Mouse (Mus musculus) cortical plate, adult 2 months (tissue): Measurements from ENCODE around the gene Klhl33. TPM values are rescaled to one million over a fixed set of nuclear protein-coding genes. Genes with fewer than 3 reads are reported as not detected.
"Not testable (repeated sequence)": the region's sequence is repeated elsewhere in the genome, so short reads cannot be mapped to it uniquely, and the experiment has no call there.

ENCODE experiments used
- H3K27ac ChIP-seq: fragments of 200-500 bp; 2 replicates; pipeline ENCODE4 v1.5.1; 2012; ENCODE audit warnings: low read length, control low read depth, inconsistent platforms; ENCODE audit not compliant: insufficient read depth
- H3K4me1 ChIP-seq: fragments of 200-500 bp; 2 replicates; pipeline ENCODE4 v1.6.1; 2011; ENCODE audit warnings: low read length; ENCODE audit not compliant: control insufficient read depth, insufficient read depth
- H3K4me3 ChIP-seq: fragments of 200-500 bp; 2 replicates; pipeline ENCODE4 v1.5.1; 2011; ENCODE audit warnings: mild to moderate bottlenecking, low read length, control low read depth; ENCODE audit not compliant: insufficient read depth
- CTCF ChIP-seq: fragments of 200-500 bp; IDR thresholded peaks from 2 replicates; pipeline ENCODE4 v1.5.1; 2011; ENCODE audit warnings: mild to moderate bottlenecking, control low read depth, low read length; ENCODE audit not compliant: insufficient read depth; ENCODE audit errors: extremely low read depth
- POLR2A ChIP-seq: fragments of 200-500 bp; IDR thresholded peaks from 2 replicates; pipeline ENCODE4 v1.6.1; 2011; ENCODE audit warnings: mild to moderate bottlenecking, low read length, control low read depth; ENCODE audit not compliant: insufficient read depth; ENCODE audit errors: extremely low read depth
- polyA plus RNA-seq: library from polyadenylated mRNA; depleted of rRNA; stranded (reverse); fragments of >200 nt; gene quantifications from 2 replicates; pipeline ENCODE4 v1.2.3, GENCODE M21; 2012; rRNA removed

The Klhl33 gene
- polyA plus RNA-seq = 4.1 and 5.1 TPM in 2 replicates

DNA sequence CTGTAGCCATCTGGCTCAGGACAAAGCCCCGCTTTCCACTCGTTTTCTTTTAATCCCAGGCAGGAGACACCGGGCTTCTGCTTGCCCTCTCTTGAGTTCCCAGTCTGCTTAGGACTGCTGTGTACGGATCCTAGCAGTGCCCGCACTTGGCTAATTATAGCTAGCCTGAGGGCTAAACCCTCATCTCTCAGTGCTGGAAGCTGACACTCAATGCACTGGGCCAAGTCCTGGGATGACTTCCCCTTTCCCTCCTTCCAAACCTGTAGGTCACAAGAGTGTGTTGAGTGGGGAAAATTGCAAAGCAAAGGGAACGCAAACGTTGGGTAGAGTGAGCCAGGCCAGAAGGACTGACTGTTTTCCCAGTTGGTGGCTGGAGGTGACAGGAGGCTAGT is at the start of gene Klhl33:
Gene Klhl33 (minus strand): TSS at position 134 of the 392 bp plus-strand sequence.
- Histone ChIP-seq H3K4me1 (no peaks in the 10 kb centered on the region), H3K27ac (0 out of 2 replicates have a peak within 1 kb of the TSS, but pooled peaks have one; percentile 21), H3K4me3 (peak within 1 kb of the TSS; percentile 42)
- TF ChIP-seq POLR2A (no peak), CTCF (no peak)

DNA sequence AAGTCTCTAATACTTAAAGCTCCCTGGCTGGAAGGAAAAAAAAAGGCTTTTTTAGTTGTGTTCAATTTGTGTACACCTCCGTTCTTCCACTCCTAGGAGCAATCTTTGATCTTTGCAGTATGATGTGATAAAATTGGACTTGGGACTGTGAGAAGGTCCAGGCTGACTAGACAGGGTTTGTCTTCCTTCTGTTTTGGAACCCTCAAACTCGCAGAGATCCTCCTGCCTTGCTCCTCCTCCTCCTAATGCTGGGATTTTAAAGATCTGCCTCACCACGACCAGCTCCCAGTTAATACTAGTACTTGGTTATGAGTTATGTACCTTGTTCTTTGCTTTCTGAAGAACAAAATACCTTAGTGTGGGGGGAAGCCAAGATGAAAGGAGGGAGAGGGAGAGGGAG is 48.2 kb upstream of the Klhl33 start:
- peak overlapping the region; percentile 45; the same call in 1 of the 2 replicates for H3K4me3 ChIP-seq
- not testable (repeated sequence) for H3K27ac ChIP-seq, H3K4me1 ChIP-seq

DNA sequence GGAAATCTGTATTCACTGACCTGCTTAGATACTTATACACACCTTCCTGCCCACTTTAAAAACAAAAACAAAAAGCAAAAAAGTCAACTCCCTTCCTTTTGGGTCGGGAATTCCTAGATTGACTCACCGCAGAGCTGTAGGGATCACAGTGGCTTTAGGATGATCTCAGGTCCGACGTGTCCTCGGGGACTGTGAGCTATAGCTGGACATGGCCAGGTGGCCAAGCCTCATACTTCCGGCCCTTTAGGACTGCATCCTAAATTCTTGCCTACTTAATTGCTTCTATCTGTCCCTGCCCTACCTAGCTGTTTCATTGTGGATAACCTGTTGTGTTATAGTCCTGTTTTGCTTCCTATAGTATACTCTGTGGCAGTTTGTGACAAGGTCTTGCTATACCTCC is 47.8 kb upstream of the Klhl33 start:
- peak overlapping the region; percentile 45 for H3K4me3 ChIP-seq
- not testable (repeated sequence) for H3K4me1 ChIP-seq
- H3K27ac ChIP-seq = peak overlapping the region; percentile 89

DNA sequence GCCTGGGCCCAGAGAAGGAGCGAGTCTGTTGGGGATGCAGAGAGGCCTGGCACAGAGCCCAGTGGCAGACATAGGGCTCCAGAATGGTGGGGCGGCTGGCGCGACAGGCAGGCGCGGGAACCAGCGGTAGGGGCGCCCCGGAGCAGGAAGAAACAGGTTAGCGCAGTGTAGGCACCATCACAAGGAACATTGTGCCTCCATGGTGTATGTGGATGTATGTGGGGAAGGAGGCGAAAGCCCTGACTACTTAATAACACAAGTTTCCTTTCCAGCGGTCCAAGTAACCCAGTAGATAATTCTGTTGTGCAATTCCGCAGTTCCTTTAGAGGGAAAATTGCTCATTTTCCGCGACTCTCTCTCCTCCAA is 47.3 kb upstream of the Klhl33 start:
- peak overlapping the region; percentile 45 for H3K4me3 ChIP-seq
- H3K27ac ChIP-seq = peak overlapping the region; percentile 89
- H3K4me1 ChIP-seq = not testable (repeated sequence)

DNA sequence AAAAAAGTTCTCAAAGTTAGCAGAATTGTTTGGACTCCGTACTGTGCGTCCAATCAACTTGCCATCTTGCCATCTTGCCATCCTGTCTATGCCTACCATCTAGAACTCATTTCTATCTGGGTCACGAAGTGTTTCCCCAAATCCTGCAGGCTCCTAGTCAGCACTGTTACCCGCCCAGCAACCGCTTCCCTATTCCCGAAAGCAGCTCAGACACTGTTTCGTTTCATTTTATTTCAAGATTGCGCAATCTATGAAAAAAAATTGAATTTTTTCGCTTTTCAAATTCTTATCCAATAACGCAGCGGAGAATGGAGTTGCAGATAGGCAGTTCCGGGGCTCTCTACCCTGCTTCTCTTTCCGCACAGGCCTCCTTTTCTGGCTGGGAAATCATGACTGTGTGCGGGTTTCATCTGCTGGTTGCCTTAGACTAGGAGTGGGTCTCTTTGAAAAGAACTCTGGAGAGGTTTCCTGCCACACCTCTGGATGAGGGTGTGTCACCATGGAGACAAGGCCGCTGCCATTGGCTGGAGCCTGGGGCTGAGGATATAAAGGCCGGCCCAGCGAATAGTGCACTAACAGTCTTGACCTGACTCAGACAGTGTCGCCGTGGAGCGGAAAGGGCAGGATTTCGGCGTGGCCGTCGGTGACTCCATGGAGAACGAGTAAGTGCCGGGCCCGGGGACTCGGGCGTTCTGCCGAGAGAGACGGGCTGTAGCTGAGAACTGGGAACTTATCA is 46.8 kb upstream of the Klhl33 start, which contains the start of gene Gm49342:
Gene Gm49342 (plus strand): TSS at position 586 of the 736 bp plus-strand sequence.
- H3K4me3 ChIP-seq = peak within 1 kb of the TSS; percentile 45
- no peaks in the 10 kb centered on the region for H3K4me1 ChIP-seq
- H3K27ac ChIP-seq = peak within 1 kb of the TSS; percentile 89
- no peak for TF ChIP-seq CTCF
- peak; percentile 94 for TF ChIP-seq POLR2A

DNA sequence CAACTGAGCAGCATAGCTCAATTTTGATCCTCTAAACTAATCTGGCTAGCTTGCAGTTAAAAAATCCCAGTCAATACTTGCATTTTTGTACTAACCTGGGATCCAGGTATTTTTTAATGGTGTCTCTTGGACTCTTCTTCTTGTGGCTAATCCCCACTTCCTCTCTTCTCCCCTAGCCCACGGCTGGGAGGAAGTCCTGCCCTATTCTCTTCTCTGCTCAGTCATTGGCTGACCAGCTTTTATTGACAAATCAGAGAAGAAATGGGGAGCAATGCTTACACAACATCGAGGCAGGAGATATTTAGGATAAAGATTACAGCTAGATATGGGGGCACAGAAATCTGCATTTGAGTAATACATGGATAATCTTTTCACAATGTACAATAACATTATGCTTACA is 41.6 kb upstream of the Klhl33 start:
- Histone ChIP-seq H3K4me1 (no peaks in the 10 kb centered on the region), H3K4me3 (no peak overlapping the region), H3K27ac (no peak overlapping the region)
- TF ChIP-seq CTCF (no peak), POLR2A (no peak)

DNA sequence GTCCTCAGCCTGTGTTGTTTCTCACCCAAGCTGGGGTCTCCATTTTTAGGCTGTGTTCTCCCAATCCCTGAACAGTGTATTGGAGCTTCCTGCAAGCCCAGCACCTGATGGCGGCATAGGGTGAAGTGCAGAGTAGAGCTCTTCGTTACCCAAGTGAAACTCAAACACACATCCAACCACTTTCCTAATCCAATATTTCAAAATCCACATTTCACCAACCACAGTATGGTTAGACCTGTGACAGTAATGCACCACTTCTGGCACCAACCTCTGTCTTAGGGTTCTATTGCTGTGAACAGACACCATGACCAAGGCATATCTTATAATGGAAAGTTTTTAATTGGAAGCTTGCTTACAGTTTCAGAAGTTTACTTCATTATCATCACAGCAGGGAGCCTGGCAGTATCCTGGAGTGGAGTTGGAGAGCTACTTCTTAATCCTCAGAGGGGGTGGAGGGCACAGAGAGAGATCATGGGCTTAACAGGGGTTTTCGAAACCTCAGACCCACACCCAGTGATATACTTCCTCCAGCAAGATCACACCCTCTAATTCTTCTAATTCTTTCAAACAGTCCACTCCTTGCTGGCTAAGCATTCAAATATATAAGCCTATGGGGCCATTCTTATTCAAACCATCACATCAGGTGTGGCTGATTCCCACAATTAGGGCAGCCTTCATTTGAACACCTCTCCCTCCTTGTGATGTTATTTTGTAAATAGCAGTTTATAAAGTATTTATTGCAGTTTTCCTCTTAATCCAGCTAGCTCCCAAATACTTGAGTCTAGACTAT is 41.0 kb upstream of the Klhl33 start:
- Histone ChIP-seq H3K4me1 (no peaks in the 10 kb centered on the region), H3K4me3 (no peak overlapping the region), H3K27ac (no peak overlapping the region)
- TF ChIP-seq POLR2A (no peak), CTCF (no peak)

DNA sequence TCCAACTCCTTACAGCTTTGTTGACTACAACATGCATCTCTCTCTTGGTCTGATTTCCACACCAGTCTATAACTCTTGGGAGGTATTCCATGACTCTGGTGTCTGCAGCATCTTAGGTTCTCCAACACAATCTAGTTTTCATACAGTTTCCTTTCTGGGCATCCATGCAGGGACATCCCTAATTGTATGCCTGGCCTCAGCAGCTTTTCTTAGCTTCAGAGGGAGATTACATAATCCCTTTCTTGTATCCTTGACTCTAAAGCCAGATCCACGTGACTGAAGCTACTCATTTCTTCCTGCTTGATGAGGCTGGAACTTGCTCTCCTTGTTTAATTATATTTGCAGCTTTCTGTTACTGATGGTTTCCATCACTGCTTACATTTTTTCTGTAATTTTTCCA is 39.3 kb upstream of the Klhl33 start:
- no peaks in the 10 kb centered on the region; the same call in 1 of the 2 replicates for H3K4me1 ChIP-seq
- no peak overlapping the region for H3K27ac ChIP-seq
- TF ChIP-seq CTCF = no peak
- TF ChIP-seq POLR2A = no peak
- no peak overlapping the region for H3K4me3 ChIP-seq

DNA sequence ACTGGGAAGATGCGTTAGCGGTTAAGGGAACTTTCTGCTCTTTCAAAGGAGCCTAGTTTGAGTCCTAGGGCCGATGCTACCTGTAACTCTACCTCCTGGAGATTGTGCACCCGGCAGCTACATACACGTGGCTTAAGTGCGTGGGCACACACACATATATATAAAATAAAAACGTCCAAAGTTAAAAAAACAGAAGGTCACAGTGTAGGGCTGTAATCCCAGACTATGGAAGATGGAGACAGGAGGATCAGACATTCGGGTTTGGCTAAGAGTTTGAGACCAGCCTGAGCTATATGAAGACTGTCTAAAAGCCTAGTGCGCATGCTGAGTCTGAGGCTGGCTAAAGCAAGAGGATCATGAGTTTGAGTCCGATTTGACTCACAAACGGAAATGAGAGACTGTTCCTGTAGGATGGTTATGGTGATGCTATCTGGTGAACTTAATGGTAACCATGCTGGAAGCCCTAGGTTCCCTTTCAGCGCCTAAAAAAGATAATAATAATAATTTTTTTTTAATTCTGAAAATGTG is 34.2 kb upstream of the Klhl33 start:
- H3K27ac ChIP-seq = peak overlapping the region; percentile 18; the same call in 1 of the 2 replicates
- peak overlapping the region; percentile 61 for H3K4me3 ChIP-seq
- TF ChIP-seq CTCF (no peak), POLR2A (no peak)
- H3K4me1 ChIP-seq = peaks cover 2% of the 10 kb centered on the region; the same call in 1 of the 2 replicates

DNA sequence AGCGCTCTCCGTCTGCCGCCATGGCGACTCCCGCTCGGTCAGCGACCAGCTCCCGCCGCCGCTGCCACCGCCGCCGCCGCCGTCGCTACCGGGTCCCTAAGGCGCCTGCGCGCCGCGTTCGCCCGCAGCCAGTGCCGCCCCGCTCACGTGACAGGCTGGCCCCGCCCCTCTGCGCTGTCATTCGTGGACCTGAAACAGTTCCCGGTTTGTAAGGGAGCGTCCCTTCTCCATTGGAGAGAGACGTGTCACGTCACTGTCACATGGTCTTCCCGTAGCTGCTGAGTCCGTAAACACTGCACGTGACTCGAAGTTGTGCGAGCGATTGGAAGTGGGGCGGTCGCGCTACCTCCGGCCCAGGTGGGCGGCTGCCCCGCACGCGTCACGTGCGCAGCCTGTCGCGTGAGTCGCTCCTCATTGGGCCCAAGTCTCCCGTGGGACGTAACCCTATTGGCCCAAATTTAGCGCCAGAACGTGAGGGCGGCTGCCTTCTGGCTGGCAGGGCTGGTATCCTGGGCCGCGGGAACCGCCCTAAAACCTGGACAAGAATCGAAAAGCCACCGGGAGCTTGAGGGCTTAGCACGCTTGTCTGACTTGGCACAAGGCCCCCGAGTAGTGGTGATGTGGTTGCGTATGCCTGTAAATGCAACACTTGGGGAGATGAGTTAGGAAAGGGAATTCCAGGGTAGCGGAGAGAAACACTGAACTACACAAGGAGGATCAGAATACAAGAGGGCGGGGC is 33.6 kb upstream of the Klhl33 start, which contains the start of the genes Pip4p1 and Pnp:
Gene Pip4p1 (minus strand): TSS at position 103 of the 739 bp plus-strand sequence.
Gene Pnp (plus strand): TSS at position 329 of the 739 bp plus-strand sequence.
- peak within 1 kb of the TSS; percentile 82 for H3K27ac ChIP-seq
- peak within 1 kb of the TSS; percentile 61 for H3K4me3 ChIP-seq
- TF ChIP-seq POLR2A (peak; percentile 53; the same call in 1 of the 2 replicates), CTCF (no peak)
- H3K4me1 ChIP-seq = peaks cover 2% of the 10 kb centered on the region; the same call in 1 of the 2 replicates
